Comparison of ENCODE assay signal across 25 mouse cellular contexts in genomic region chr19:29955454-29955853, GRCm38 (mm10). TPM values are rescaled to one million over a fixed set of nuclear protein-coding genes. Genes with fewer than 3 reads are reported as not detected.
A peak's percentile ranks its signal among the peaks of the same experiment; 100 is the strongest.
DNase-seq lines count a peak whose midpoint lies in the region; ATAC-seq and TF ChIP-seq lines count a peak whose summit lies in the region.
"Had no signal": no experiment of that assay in that cellular context is flagged by ENCODE, and none has a peak within 500 bp of the region (broad histone marks: within the 10 kb centered on the region; RNA-seq: fewer than 3 reads in every experiment).

No protein-coding gene starts in this region.

- TF ChIP-seq CTCF in MEL (IDR thresholded peaks at IDR 0.05 in 2 of 3, conservative IDR thresholded peaks at IDR 0.05 in 1 of 3; ENCODE audit: control insufficient read depth in 1 of 3, insufficient read depth in 1 of 3, low read depth in 2 of 3, low read length in 3 of 3, poor library complexity in 1 of 3, severe bottlenecking in 1 of 3): no peak

- intact Hi-C loops in left cerebral cortex, postnatal 36 days (cut with DNase I): no loop called here

- ATAC-seq in liver, embryonic 12.5 days: peak; percentile 37; the same call in 1 of the 2 replicates
- ATAC-seq: activated CD4-positive, CD25-positive, alpha-beta regulatory T cell, adult 4 months; forebrain, embryonic 13.5 days; forebrain, embryonic 15.5 days; forebrain, postnatal 0 days; Patski had no signal

- H3K9me3 ChIP-seq in liver, embryonic 12.5 days (replicated peaks): no peaks in the 10 kb centered on the region
- H3K9me3 ChIP-seq in MEL (replicated peaks; ENCODE audit: insufficient read depth, low read length): no peaks in the 10 kb centered on the region
- H3K9me3 ChIP-seq: embryonic facial prominence, embryonic 10.5 days; embryonic facial prominence, embryonic 12.5 days; forebrain, embryonic 13.5 days; forebrain, embryonic 15.5 days had no signal

- TF ChIP-seq EP300 in MEL (IDR thresholded peaks at IDR 0.05; ENCODE audit: low read depth in 1 of 2, low read length in 2 of 2): peak; percentile 83 to 86

- DNase-seq in liver (no peak), MEL (ENCODE audit: low read depth, low spot score) (peak; percentile 63)
- DNase-seq in testis, postnatal 14 days (ENCODE audit: low spot score): no peak
- no peak for DNase-seq in left cerebral cortex, postnatal 36 days (ENCODE audit: low spot score in 2 of 2)
- DNase-seq: adrenal gland, adult 8-10 months; adrenal gland, postnatal 14 days; adrenal gland, postnatal 36 days; cerebellum, adult 11-12 months; cerebellum, adult 2 months; cerebellum, adult 9-10 months; cerebellum, postnatal 10 days; cerebellum, postnatal 25 days; forebrain, postnatal 0 days had no signal

- 27% methylated on average over 2 of the region's 2 CpGs for WGBS in liver, embryonic 12.5 days (ENCODE audit: insufficient replicate concordance)

- no peaks in the 10 kb centered on the region for H3K36me3 ChIP-seq in liver, embryonic 12.5 days
- H3K36me3 ChIP-seq in MEL (ENCODE audit: control insufficient read depth in 1 of 2, insufficient read depth in 2 of 2, low read length in 2 of 2): peaks cover 0 to 5% of the 10 kb centered on the region in 2 experiments; a peak in 2 of 4 replicates
- H3K36me3 ChIP-seq: embryonic facial prominence, embryonic 10.5 days; embryonic facial prominence, embryonic 12.5 days; forebrain, embryonic 15.5 days had no signal

- no peak for TF ChIP-seq RAD21 in MEL (IDR thresholded peaks at IDR 0.05; ENCODE audit: low read depth, low read length)

- TF ChIP-seq POLR2A in MEL (IDR thresholded peaks at IDR 0.05; ENCODE audit: control insufficient read depth in 1 of 2, insufficient read depth in 1 of 2, low read depth in 1 of 2, low read length in 2 of 2, poor library complexity in 1 of 2): no peak

- H3K79me2 ChIP-seq in MEL (ENCODE audit: control insufficient read depth, insufficient read depth, low read length, poor library complexity): no peaks in the 10 kb centered on the region

- 0 out of 2 replicates have a peak, but pooled peaks cover 5% of the 10 kb centered on the region for H3K27me3 ChIP-seq in liver, embryonic 12.5 days (replicated peaks)
- H3K27me3 ChIP-seq in MEL (ENCODE audit: control insufficient read depth in 1 of 2, insufficient read depth in 2 of 2, low read length in 2 of 2): peaks cover 3 to 10% of the 10 kb centered on the region in 2 experiments
- H3K27me3 ChIP-seq: embryonic facial prominence, embryonic 12.5 days; forebrain, embryonic 13.5 days; forebrain, embryonic 15.5 days; Patski had no signal

- no peak overlapping the region for H3K4me2 ChIP-seq in liver, embryonic 12.5 days
- H3K4me2 ChIP-seq: embryonic facial prominence, embryonic 12.5 days; forebrain, embryonic 13.5 days; forebrain, embryonic 15.5 days had no signal

- no peak overlapping the region for H3K27ac ChIP-seq in liver, embryonic 12.5 days
- H3K27ac ChIP-seq in MEL (ENCODE audit: control insufficient read depth, low read depth, low read length): no peak overlapping the region
- H3K27ac ChIP-seq: embryonic facial prominence, embryonic 10.5 days; embryonic facial prominence, embryonic 12.5 days; forebrain, embryonic 13.5 days; forebrain, embryonic 15.5 days had no signal

- no peak overlapping the region for H3K4me3 ChIP-seq in liver, embryonic 12.5 days
- H3K4me3 ChIP-seq in MEL (ENCODE audit: control insufficient read depth in 1 of 2, insufficient read depth in 1 of 2, low read depth in 2 of 2, low read length in 2 of 2): no peak overlapping the region
- H3K4me3 ChIP-seq: embryonic facial prominence, embryonic 10.5 days; embryonic facial prominence, embryonic 12.5 days; forebrain, embryonic 13.5 days; forebrain, embryonic 15.5 days had no signal

- no peak overlapping the region for H3K9ac ChIP-seq in liver, embryonic 12.5 days
- H3K9ac ChIP-seq in MEL (ENCODE audit: control insufficient read depth, low read depth, low read length, poor library complexity, severe bottlenecking): no peak overlapping the region
- H3K9ac ChIP-seq: embryonic facial prominence, embryonic 12.5 days; forebrain, embryonic 13.5 days; forebrain, embryonic 15.5 days; forebrain, postnatal 0 days had no signal

- no peaks in the 10 kb centered on the region for H3K4me1 ChIP-seq in liver, embryonic 12.5 days
- H3K4me1 ChIP-seq in MEL (ENCODE audit: control insufficient read depth in 1 of 2, insufficient read depth in 2 of 2, low read length in 2 of 2): peaks cover 0 to 11% of the 10 kb centered on the region in 2 experiments; a peak in 2 of 4 replicates
- H3K4me1 ChIP-seq: embryonic facial prominence, embryonic 10.5 days; embryonic facial prominence, embryonic 12.5 days; forebrain, embryonic 13.5 days; forebrain, embryonic 15.5 days had no signal

TF ChIP-seq in MEL, 35 proteins besides CTCF, POLR2A, EP300 and RAD21:
- TF ChIP-seq RCOR1 (IDR thresholded peaks at IDR 0.05; ENCODE audit: low read depth, low read length) (peak; percentile 16; the same call in 1 of the 2 replicates), MEF2A (IDR thresholded peaks at IDR 0.05; ENCODE audit: extremely low read depth, insufficient replicate concordance, low read depth, low read length, poor library complexity, severe bottlenecking) (no peak), ELF1 (IDR thresholded peaks at IDR 0.05; ENCODE audit: low read depth, low read length) (0 out of 2 replicates have a peak, but pooled peaks have one; percentile 25), MAFK (IDR thresholded peaks at IDR 0.05; ENCODE audit: borderline replicate concordance, low read depth, low read length) (no peak), ZMIZ1 (IDR thresholded peaks at IDR 0.05; ENCODE audit: low read depth, low read length) (no peak), POLR2AphosphoS2 (IDR thresholded peaks at IDR 0.05; ENCODE audit: low read length) (no peak), GABPA (IDR thresholded peaks at IDR 0.05; ENCODE audit: low read depth, low read length) (no peak), ZC3H11A (IDR thresholded peaks at IDR 0.05; ENCODE audit: low read depth, low read length) (no peak), TBP (IDR thresholded peaks at IDR 0.05; ENCODE audit: low read depth, low read length) (no peak), SMC3 (IDR thresholded peaks at IDR 0.05; ENCODE audit: low read depth, low read length) (no peak), E2F4 (IDR thresholded peaks at IDR 0.05; ENCODE audit: borderline replicate concordance, low read depth, low read length) (no peak), TAL1 (IDR thresholded peaks at IDR 0.05; ENCODE audit: low read length) (peak; percentile 75), USF2 (IDR thresholded peaks at IDR 0.05; ENCODE audit: borderline replicate concordance in 1 of 2, insufficient read depth in 1 of 2, low read depth in 1 of 2, low read length in 2 of 2) (peak in 1 of 2 experiments; percentile 66; a peak in 2 of 4 replicates), MXI1 (IDR thresholded peaks at IDR 0.05; ENCODE audit: low read depth, low read length) (no peak; the same call in none of the 2 replicates), MAZ (IDR thresholded peaks at IDR 0.05; ENCODE audit: low read depth, low read length) (no peak), CHD2 (IDR thresholded peaks at IDR 0.05; ENCODE audit: low read length) (no peak), JUND (IDR thresholded peaks at IDR 0.05; ENCODE audit: low read depth, low read length) (no peak), MYB (IDR thresholded peaks at IDR 0.05; ENCODE audit: low read depth, low read length) (no peak), MYC (IDR thresholded peaks at IDR 0.05; ENCODE audit: low read depth, low read length) (peak; percentile 76; the same call in 1 of the 2 replicates), HCFC1 (IDR thresholded peaks at IDR 0.05; ENCODE audit: low read depth, low read length) (no peak), NRF1 (IDR thresholded peaks at IDR 0.05; ENCODE audit: insufficient read depth, low read depth, low read length, poor library complexity, severe bottlenecking) (no peak), USF1 (IDR thresholded peaks at IDR 0.05; ENCODE audit: low read depth, low read length) (peak; percentile 92), SIN3A (IDR thresholded peaks at IDR 0.05; ENCODE audit: low read length) (peak; percentile 40; the same call in 1 of the 2 replicates), KAT2A (conservative IDR thresholded peaks at IDR 0.05; ENCODE audit: low read depth, low read length) (no peak), TCF12 (IDR thresholded peaks at IDR 0.05; ENCODE audit: low read depth, low read length) (peak; percentile 92), ZNF384 (IDR thresholded peaks at IDR 0.05; ENCODE audit: low read depth, low read length) (no peak), CHD1 (IDR thresholded peaks at IDR 0.05; ENCODE audit: low read depth, low read length) (no peak), BHLHE40 (IDR thresholded peaks at IDR 0.05; ENCODE audit: borderline replicate concordance, low read depth, low read length) (peak; percentile 73; the same call in 1 of the 2 replicates), ZKSCAN1 (IDR thresholded peaks at IDR 0.05; ENCODE audit: low read depth, low read length) (no peak), MAX (IDR thresholded peaks at IDR 0.05; ENCODE audit: low read length) (peak; percentile 88), UBTF (IDR thresholded peaks at IDR 0.05; ENCODE audit: borderline replicate concordance, insufficient read depth, low read depth, low read length) (no peak), POLR2AphosphoS5 (IDR thresholded peaks at IDR 0.05; ENCODE audit: borderline replicate concordance, low read depth, low read length) (no peak), ETS1 (IDR thresholded peaks at IDR 0.05; ENCODE audit: low read depth, low read length) (peak; percentile 79), NELFE (IDR thresholded peaks at IDR 0.05; ENCODE audit: low read depth, low read length) (no peak), GATA1 (IDR thresholded peaks at IDR 0.05; ENCODE audit: low read depth, low read length) (peak; percentile 91)

RNA-seq across cellular contexts. Expression of gene Il33, which starts 30.5 kb away (rescaled TPM):
- 0.64 and 0.73 TPM in 2 replicates for polyA plus RNA-seq in liver, embryonic 12.5 days (2016; fragmentation: Nextera tagmentation; extraction: Ambion mirVana)
- total RNA-seq in MEL (2012; rRNA removed): not detected in 2 replicates
- polyA plus RNA-seq in MEL (2012; ENCODE audit: insufficient read depth in 1 of 2, insufficient read length in 2 of 2, low read depth in 1 of 2, low replicate concordance in 2 of 2, missing spikeins in 1 of 2): under 1 TPM in 1 of 2 experiments, not detected in 1; 0.17 TPM
- total RNA-seq in left cerebral cortex, postnatal 36 days (2021): 10 to 100 TPM; 35.5 to 39.1 TPM
- polyA plus RNA-seq: activated CD4-positive, CD25-positive, alpha-beta regulatory T cell, adult 4 months had no signal

RNA-seq across cellular contexts. Expression of gene Trpd52l3, which starts 48.1 kb away (rescaled TPM):
- not detected in 2 replicates for polyA plus RNA-seq in liver, embryonic 12.5 days (2016; fragmentation: Nextera tagmentation; extraction: Ambion mirVana)
- total RNA-seq in MEL (2012; rRNA removed): not detected in 2 replicates
- polyA plus RNA-seq in MEL (2012; ENCODE audit: insufficient read depth in 1 of 2, insufficient read length in 2 of 2, low read depth in 1 of 2, low replicate concordance in 2 of 2, missing spikeins in 1 of 2): not detected
- total RNA-seq in left cerebral cortex, postnatal 36 days (2021): not detected
- total RNA-seq: adrenal gland, adult 18-20 months; adrenal gland, adult 8-10 months; adrenal gland, postnatal 14 days; adrenal gland, postnatal 36 days; forebrain, postnatal 0 days had no signal
- polyA plus RNA-seq: activated CD4-positive, CD25-positive, alpha-beta regulatory T cell, adult 4 months; C2C12; cerebellum, adult 2 months; cortical plate, adult 2 months; embryonic facial prominence, embryonic 10.5 days; embryonic facial prominence, embryonic 12.5 days; embryonic facial prominence, embryonic 14.5 days; forebrain, embryonic 11.5 days; forebrain, embryonic 13.5 days; forebrain, embryonic 15.5 days; forebrain, postnatal 0 days; Patski had no signal

Comparison
In these comparisons a context has a peak if more than half of its experiments do, and no peak if none do; other contexts are left out.
1. RNA of gene Il33, which starts 30.5 kb away (total RNA-seq): 35.5 to 39.1 TPM in left cerebral cortex, postnatal 36 days; not detected in MEL; every median in the first group is over 10 times any median in the second.